Mouse (Mus musculus) left cerebral cortex, adult 11 months (tissue): Measurements from ENCODE around the gene Spata32.
"Not testable (repeated sequence)": the region's sequence is repeated elsewhere in the genome, so short reads cannot be mapped to it uniquely, and the experiment has no call there.

Experiments used
- DNase-seq: peaks from one replicate; pipeline ENCODE4 v3.0.0; 2022; ENCODE audit warnings: low spot score

Gene Spata32

GRCm38 (mm10) chr11:103246081-103246730, 28.0 kb upstream of the Spata32 start:
- no peak for DNase-seq

- no peak for DNase-seq
Measured at GRCm38 (mm10) chr11:103244856-103245255, 26.6 kb upstream of the Spata32 start.

GRCm38 (mm10) chr11:103240740-103241139, 22.5 kb upstream of the Spata32 start:
- no peak for DNase-seq

- DNase-seq = no peak
Measured at GRCm38 (mm10) chr11:103237757-103238156, 19.5 kb upstream of the Spata32 start.

GRCm38 (mm10) chr11:103236903-103237302, 18.7 kb upstream of the Spata32 start:
- DNase-seq = no peak

GRCm38 (mm10) chr11:103236431-103236830, 18.2 kb upstream of the Spata32 start:
- DNase-seq = no peak

GRCm38 (mm10) chr11:103235702-103236101, 17.5 kb upstream of the Spata32 start:
- DNase-seq = no peak

GRCm38 (mm10) chr11:103234447-103234846, 16.2 kb upstream of the Spata32 start:
- DNase-seq = no peak

GRCm38 (mm10) chr11:103232966-103233365, 14.7 kb upstream of the Spata32 start:
- DNase-seq = peak; percentile 70

- DNase-seq = no peak
Measured at GRCm38 (mm10) chr11:103231367-103231766, 13.1 kb upstream of the Spata32 start.

GRCm38 (mm10) chr11:103230626-103231025, 12.4 kb upstream of the Spata32 start:
- no peak for DNase-seq

GRCm38 (mm10) chr11:103229608-103230007, 11.4 kb upstream of the Spata32 start:
- no peak for DNase-seq

- DNase-seq = no peak
Measured at GRCm38 (mm10) chr11:103223951-103224456, 5.8 kb upstream of the Spata32 start.

- DNase-seq = no peak
Measured at GRCm38 (mm10) chr11:103223444-103223843, 5.2 kb upstream of the Spata32 start.

- DNase-seq = not testable (repeated sequence)
Measured at GRCm38 (mm10) chr11:103222718-103223117, 4.5 kb upstream of the Spata32 start.

- no peak for DNase-seq
Measured at GRCm38 (mm10) chr11:103221437-103221836, 3.2 kb upstream of the Spata32 start.

GRCm38 (mm10) chr11:103219995-103220394, 1.8 kb upstream of the Spata32 start:
- no peak for DNase-seq

GRCm38 (mm10) chr11:103219259-103219658, 1.0 kb upstream of the Spata32 start:
- DNase-seq = no peak

- DNase-seq = no peak
Measured at GRCm38 (mm10) chr11:103218517-103218901, 277 bp upstream of the Spata32 start.

- no peak for DNase-seq
Measured at GRCm38 (mm10) chr11:103215355-103215754, 2.9 kb downstream of the Spata32 start.

- no peak for DNase-seq
Measured at GRCm38 (mm10) chr11:103213712-103214111, 4.5 kb downstream of the Spata32 start.

- DNase-seq = no peak
Measured at GRCm38 (mm10) chr11:103210291-103210690, 7.9 kb downstream of the Spata32 start.

- DNase-seq = no peak
Measured at GRCm38 (mm10) chr11:103208458-103208857, 9.8 kb downstream of the Spata32 start, which contains the start of gene 1700023F06Rik. TSS of gene 1700023F06Rik (minus strand) at chr11:103208558.

GRCm38 (mm10) chr11:103206203-103206602, 12.0 kb downstream of the Spata32 start:
- DNase-seq = no peak
